Mouse (Mus musculus) neutrophil, adult 5-6 weeks (primary cell): ENCODE data around the gene Garnl3. TPM values are rescaled to one million over a fixed set of nuclear protein-coding genes. Genes with fewer than 3 reads are reported as not detected.

Experiments used
- ATAC-seq: fragments of 151-379, 151-347 bp; 2 replicates; pipeline ENCODE4 v1.8.0; 2017; ENCODE audit warnings: mild to moderate bottlenecking, moderate TSS enrichment; ENCODE audit not compliant: insufficient number of reproducible peaks, poor library complexity, low FRiP score, severe bottlenecking; ENCODE audit errors: extremely low read depth
- total RNA-seq: library from RNA; stranded (forward); fragments of 200-1000 nt; gene quantifications from 2 replicates; pipeline ENCODE4 v1.2.3, GENCODE M21; 2017

Garnl3 gene
- total RNA-seq, 1 experiment from 2014 or later, result 2.2 TPM

GRCm38 (mm10) chr2:32990167-32990832 lies 141.2 kb downstream of the Garnl3 start:
- ATAC-seq, result no peak

DNA sequence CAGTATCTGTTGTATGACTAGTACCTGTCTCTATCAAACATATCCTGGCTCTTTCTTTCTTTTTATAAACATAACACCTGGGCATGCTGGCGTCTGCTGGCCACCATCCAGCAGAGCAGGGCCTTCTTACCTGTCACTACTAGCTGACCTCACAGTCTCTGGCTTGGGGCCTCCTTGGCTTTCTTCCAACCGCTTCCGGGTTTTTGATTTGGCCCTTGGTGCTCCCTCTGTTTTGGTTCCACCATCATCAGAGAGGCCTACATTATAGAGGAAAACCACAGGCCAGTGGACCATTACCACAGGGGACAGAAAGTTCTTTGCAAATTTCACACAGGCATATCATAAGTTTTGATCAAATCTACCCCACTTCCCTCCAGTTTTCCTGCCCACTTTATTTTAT lies 142.1 kb downstream of the Garnl3 start:
- no peak for ATAC-seq

DNA sequence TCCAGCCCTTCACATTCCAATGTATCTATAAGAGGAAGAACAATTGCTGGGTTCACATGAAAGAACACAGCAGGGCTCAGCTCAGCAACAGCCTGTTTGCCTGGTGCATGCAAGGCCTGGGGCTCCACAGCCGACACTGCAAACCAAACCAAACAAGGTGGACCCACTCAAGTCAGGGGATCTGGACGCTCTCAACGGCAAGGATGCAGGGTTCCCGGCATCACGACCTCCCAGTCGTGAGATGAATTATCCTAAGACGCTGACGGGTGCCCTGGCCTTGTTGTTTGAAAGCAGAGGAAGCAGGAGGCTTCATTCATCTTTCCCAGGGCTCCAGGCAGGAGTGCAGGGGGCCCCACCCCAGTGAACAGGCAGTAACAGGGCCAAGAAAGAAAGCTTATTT lies 145.6 kb downstream of the Garnl3 start:
- ATAC-seq, result no peak

GRCm38 (mm10) chr2:32983617-32984016 lies 147.8 kb downstream of the Garnl3 start:
- ATAC-seq, result no peak

GRCm38 (mm10) chr2:32982700-32983099 lies 148.8 kb downstream of the Garnl3 start:
- no peak for ATAC-seq

DNA sequence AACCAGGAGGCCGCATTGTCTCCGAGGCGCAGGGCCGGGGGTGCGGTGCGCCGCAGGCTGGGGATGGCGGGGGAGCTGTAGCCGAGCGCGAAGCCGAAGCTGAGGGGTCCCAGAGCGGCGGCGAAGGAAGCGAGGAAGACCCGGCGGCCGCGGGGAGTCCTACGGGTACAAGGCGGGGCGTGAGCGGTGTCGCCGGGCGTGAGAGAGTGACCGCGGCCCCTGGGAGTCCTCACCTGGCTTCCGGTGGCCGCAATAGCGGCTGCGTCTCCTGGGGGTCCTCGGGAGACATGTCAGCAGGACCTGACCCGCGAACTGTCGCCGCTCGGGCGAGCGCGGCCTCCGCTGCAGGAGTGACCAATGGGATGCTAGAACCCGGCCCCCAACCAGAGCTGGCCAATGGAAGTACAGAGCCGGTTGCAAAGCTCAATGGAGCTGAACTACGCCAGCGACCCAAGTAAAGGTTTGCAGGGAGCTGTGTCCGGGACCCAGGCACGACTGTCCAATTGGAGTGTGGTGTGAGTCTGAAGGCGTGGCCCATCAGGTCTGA lies 149.7 kb downstream of the Garnl3 start, which contains the start of gene Slc2a8:
Gene Slc2a8, minus strand, starts transcription at position 359 of the 547 bp plus-strand sequence.
- ATAC-seq, result peak; percentile 92

- no peak for ATAC-seq
Observed at GRCm38 (mm10) chr2:32981281-32981680, 150.2 kb downstream of the Garnl3 start.

GRCm38 (mm10) chr2:32979675-32980074 lies 151.8 kb downstream of the Garnl3 start:
- ATAC-seq, result no peak

DNA sequence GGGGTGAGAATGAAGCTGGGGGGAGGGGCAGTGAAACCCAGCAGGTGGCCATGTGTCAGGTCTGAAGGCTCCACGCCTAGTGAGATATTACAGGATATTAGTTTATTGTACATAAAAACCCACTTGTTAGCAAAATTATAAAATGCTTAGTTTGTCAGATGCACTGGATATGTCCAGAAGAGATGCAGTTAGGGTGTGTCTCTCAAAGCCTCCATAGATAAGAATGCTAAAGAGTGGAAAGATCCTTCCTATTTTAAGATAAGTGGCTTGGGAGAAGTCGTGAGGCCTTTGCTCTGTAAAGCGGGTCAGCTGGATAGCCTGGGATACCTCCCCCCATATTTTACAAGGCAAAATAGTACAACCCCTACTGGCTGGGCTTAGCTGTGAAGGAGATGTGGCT lies 152.8 kb downstream of the Garnl3 start:
- no peak for ATAC-seq

GRCm38 (mm10) chr2:32977114-32977513 lies 154.3 kb downstream of the Garnl3 start:
- no peak for ATAC-seq

GRCm38 (mm10) chr2:32974216-32974615 lies 157.2 kb downstream of the Garnl3 start:
- no peak for ATAC-seq

DNA sequence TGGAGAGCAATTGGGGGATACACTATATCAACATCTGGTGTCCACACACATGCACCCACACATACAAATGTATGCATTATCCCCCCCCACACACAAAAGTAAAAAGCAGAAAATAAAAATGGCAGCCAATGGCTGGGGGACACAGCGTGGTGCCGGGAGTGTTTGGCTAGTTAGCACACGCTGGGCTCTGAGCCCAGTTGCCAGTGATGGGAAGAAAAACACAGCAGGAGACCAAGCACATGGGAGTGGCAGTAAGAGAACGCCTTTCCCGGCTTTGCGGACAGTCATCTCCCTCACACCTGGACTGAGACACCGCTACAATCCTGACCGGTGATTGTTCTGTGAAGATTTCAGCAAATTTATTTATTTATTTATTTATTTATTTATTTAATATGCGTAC lies 160.2 kb downstream of the Garnl3 start:
- no peak for ATAC-seq

- ATAC-seq, result no peak
Observed at GRCm38 (mm10) chr2:32969326-32969725, 162.1 kb downstream of the Garnl3 start.

DNA sequence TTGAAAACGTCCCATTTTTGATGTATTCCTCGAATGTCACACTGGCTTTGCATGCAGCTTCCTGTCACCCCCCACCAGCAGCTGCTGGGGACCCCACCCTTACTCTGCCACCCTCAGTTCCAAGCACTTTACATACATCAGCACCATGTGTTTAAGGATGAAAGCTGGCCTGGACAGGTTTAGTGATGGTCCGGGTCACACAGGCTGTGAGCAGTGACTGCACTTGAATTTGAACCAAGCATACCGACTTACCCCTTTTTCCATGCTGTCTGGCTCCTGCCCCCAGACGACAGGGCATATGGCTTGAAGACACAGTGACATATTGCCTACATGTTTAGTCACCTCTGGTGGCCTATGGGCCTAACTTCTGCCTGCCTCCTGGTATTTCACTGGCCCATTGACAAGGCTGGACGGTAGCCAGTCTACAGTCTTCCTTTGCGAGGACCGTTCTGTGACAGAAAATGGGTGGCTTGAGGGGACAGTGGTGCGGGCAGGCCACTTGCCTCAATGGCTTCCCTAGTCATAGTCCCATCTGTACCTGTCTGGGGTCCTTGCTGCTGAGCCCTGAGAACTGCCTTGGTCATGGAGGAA lies 163.3 kb downstream of the Garnl3 start:
- ATAC-seq, result no peak

- ATAC-seq, result peak; percentile 81
Observed at GRCm38 (mm10) chr2:32966689-32967631, 164.5 kb downstream of the Garnl3 start.

- no peak for ATAC-seq
Observed at GRCm38 (mm10) chr2:32966184-32966688, 165.2 kb downstream of the Garnl3 start.

GRCm38 (mm10) chr2:32965511-32966183 lies 165.8 kb downstream of the Garnl3 start:
- peak; percentile 14; the same call in 1 of the 2 replicates for ATAC-seq

GRCm38 (mm10) chr2:32964659-32965457 lies 166.6 kb downstream of the Garnl3 start:
- no peak for ATAC-seq
